Mouse (Mus musculus) liver, adult 2 months (tissue): ENCODE measurements around the gene Pth.

Experiments used
- CTCF ChIP-seq: fragments of 200-500 bp; IDR thresholded peaks from 2 replicates; pipeline ENCODE4 v1.5.1; 2011; ENCODE audit warnings: low read depth, low read length, control low read depth
- POLR2A ChIP-seq: fragments of 200-500 bp; IDR thresholded peaks from 2 replicates; pipeline ENCODE4 v1.6.1; 2011; ENCODE audit warnings: low read length, control low read depth; ENCODE audit not compliant: insufficient read depth; ENCODE audit errors: extremely low read depth

- TF ChIP-seq POLR2A (no peak), CTCF (no peak)
Measured at GRCm38 (mm10) chr7:113416536-113416935, 28.2 kb upstream of the Pth start.
